Mouse (Mus musculus) megakaryocyte, embryonic 14.5 days (primary cell): ENCODE measurements at regions not wholly inside any gene's neighbourhood (a gene's known extent, or its start where the extent isn't known, plus 50 kb on each side); places are given as distances from the start of the nearest gene placed in this dataset.

Experiments used
- FLI1 ChIP-seq: IDR thresholded peaks from 2 replicates; pipeline ENCODE4 v1.6.1; 2012; ENCODE audit warnings: low read length, inconsistent platforms, mixed read lengths
- GATA1 ChIP-seq: IDR thresholded peaks from 3 replicates; pipeline ENCODE4 v1.6.1; 2012; ENCODE audit warnings: mixed read lengths, low read length, inconsistent platforms, borderline replicate concordance

DNA sequence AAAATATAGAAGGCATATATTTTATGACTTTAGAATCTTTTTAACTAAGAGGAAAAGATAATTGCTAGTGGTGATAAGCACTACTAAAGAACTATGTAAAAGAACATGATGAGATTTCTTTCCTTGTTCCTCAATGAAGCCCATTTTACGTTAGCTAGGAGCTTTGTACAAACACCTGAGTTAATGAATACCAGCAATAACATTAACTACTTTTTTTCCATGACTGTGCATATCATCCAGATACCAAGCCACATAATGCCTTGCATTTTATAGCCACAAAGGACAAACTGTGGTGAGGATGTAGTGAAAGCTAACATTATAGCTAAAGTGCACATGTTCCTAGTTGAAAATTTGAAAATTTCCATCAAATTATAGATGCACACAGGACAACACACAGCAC lies 1421.8 kb downstream of the Sis start:
- TF ChIP-seq GATA1 (no peak), FLI1 (no peak)
